Mouse (Mus musculus): ENCODE measurements around the gene Ppp1r15b.

DNA sequence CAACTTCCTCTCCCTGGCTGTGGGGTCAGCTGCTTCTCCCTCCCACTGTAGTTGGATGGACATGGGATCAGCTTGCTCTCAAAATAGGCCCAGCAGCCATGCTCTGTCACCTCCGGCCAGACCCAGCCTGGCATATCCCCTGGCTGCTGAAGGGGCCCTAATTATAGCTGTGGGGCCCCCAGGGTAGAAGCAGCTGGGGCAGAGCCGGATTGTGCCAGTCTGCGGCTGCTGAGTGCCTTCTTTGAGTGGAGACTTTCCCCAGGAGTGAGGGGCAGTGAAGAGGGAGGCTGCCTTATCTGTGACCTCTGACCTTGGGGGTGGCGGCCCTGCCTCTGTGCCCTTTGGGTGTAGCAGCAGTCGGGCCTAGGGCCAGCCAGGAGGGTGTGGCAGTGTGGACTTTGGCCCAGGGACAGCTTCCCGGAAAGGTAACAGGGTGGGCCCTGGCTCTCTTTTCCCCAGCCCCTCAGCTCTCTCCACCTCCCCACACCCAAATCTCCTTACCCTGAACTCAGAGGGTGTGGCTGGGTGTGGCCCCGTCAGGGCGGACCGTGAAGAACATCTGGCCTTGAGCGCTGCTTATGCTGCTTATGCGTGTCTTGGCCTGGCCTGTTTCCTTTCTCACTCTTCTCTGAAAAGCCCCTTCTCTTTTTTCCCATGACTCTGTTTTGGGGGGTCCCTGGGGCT, 46.9 kb upstream of the Ppp1r15b start:
- TF ChIP-seq TAL1 (IDR thresholded peaks at IDR 0.05; ENCODE audit: low read length) (no peak), GATA1 (IDR thresholded peaks at IDR 0.05; ENCODE audit: low read length) (no peak)
